In genomic region chr4:119275726-119276125, GRCm38 (mm10) we compare ENCODE assay signal across 18 mouse cellular contexts. TPM values are rescaled to one million over a fixed set of nuclear protein-coding genes. Genes with fewer than 3 reads are reported as not detected.
DNase-seq lines count a peak whose midpoint lies in the region; ATAC-seq and TF ChIP-seq lines count a peak whose summit lies in the region.
"Had no signal": no experiment of that assay in that cellular context is flagged by ENCODE, and none has a peak within 500 bp of the region (broad histone marks: within the 10 kb centered on the region; RNA-seq: fewer than 3 reads in every experiment).

No protein-coding gene starts in this region.

- no peaks in the 10 kb centered on the region for H3K27me3 ChIP-seq in heart, embryonic 12.5 days (replicated peaks)
- H3K27me3 ChIP-seq in heart, embryonic 10.5 days (ENCODE audit: insufficient read depth, poor library complexity, severe bottlenecking) = no peaks in the 10 kb centered on the region
- no peaks in the 10 kb centered on the region for H3K27me3 ChIP-seq in kidney, postnatal 0 days (ENCODE audit: insufficient read depth, low read length)
- no peaks in the 10 kb centered on the region for H3K27me3 ChIP-seq in CH12.LX (replicated peaks)
- no peaks in the 10 kb centered on the region for H3K27me3 ChIP-seq in midbrain, embryonic 15.5 days (replicated peaks)
- H3K27me3 ChIP-seq: embryonic facial prominence, embryonic 12.5 days had no signal

- peaks cover 8% of the 10 kb centered on the region; the same call in 1 of the 2 replicates for H3K4me1 ChIP-seq in heart, embryonic 12.5 days (replicated peaks)
- H3K4me1 ChIP-seq in heart, embryonic 10.5 days = no peaks in the 10 kb centered on the region; the same call in 1 of the 2 replicates
- no peaks in the 10 kb centered on the region for H3K4me1 ChIP-seq in kidney, postnatal 0 days (replicated peaks; ENCODE audit: insufficient read depth, low read length)
- H3K4me1 ChIP-seq in CH12.LX (ENCODE audit: control insufficient read depth in 1 of 2, insufficient read depth in 2 of 2) = no peaks in the 10 kb centered on the region
- no peaks in the 10 kb centered on the region for H3K4me1 ChIP-seq in cortical plate, adult 2 months (ENCODE audit: control insufficient read depth, insufficient read depth, low read length)
- no peaks in the 10 kb centered on the region for H3K4me1 ChIP-seq in midbrain, embryonic 15.5 days
- H3K4me1 ChIP-seq: embryonic facial prominence, embryonic 12.5 days; forebrain, embryonic 10.5 days had no signal

- peaks cover 92% of the 10 kb centered on the region for H3K36me3 ChIP-seq in heart, embryonic 12.5 days
- peaks cover 94% of the 10 kb centered on the region for H3K36me3 ChIP-seq in heart, embryonic 10.5 days
- H3K36me3 ChIP-seq in kidney, postnatal 0 days (ENCODE audit: insufficient read depth, low read length) = peaks cover 65% of the 10 kb centered on the region
- peaks cover 76 to 89% of the 10 kb centered on the region in 2 experiments for H3K36me3 ChIP-seq in CH12.LX (replicated peaks in 1 of 2; ENCODE audit: control insufficient read depth in 1 of 2, insufficient read depth in 1 of 2, low read length in 1 of 2)
- H3K36me3 ChIP-seq in midbrain, embryonic 15.5 days (replicated peaks) = peaks cover 53% of the 10 kb centered on the region

- TF ChIP-seq EP300 in CH12.LX (IDR thresholded peaks at IDR 0.05; ENCODE audit: low read length) = no peak

- no peak overlapping the region for H3K4me3 ChIP-seq in heart, embryonic 12.5 days
- H3K4me3 ChIP-seq in heart, embryonic 10.5 days = no peak overlapping the region
- H3K4me3 ChIP-seq in kidney, postnatal 0 days (replicated peaks; ENCODE audit: low read depth, low read length) = no peak overlapping the region
- no peak overlapping the region for H3K4me3 ChIP-seq in CH12.LX (replicated peaks in 1 of 3; ENCODE audit: low read depth in 2 of 3, low read length in 2 of 3, poor library complexity in 1 of 3)
- no peak overlapping the region for H3K4me3 ChIP-seq in cortical plate, adult 2 months (ENCODE audit: insufficient read depth, low read length)
- H3K4me3 ChIP-seq in midbrain, embryonic 15.5 days = no peak overlapping the region
- H3K4me3 ChIP-seq: embryonic facial prominence, embryonic 12.5 days; forebrain, embryonic 10.5 days had no signal

- peak overlapping the region; percentile 55 for H3K27ac ChIP-seq in heart, embryonic 12.5 days (ENCODE audit: poor library complexity, severe bottlenecking)
- H3K27ac ChIP-seq in heart, embryonic 10.5 days = no peak overlapping the region
- peak overlapping the region; percentile 62 for H3K27ac ChIP-seq in kidney, postnatal 0 days
- no peak overlapping the region for H3K27ac ChIP-seq in CH12.LX (ENCODE audit: insufficient read depth, low read depth)
- H3K27ac ChIP-seq in cortical plate, adult 2 months (ENCODE audit: insufficient read depth, low read length) = peak overlapping the region; percentile 54; the same call in 1 of the 2 replicates
- no peak overlapping the region for H3K27ac ChIP-seq in midbrain, embryonic 15.5 days
- H3K27ac ChIP-seq: embryonic facial prominence, embryonic 12.5 days; forebrain, embryonic 10.5 days had no signal

- dilution Hi-C loops in CH12.LX (cut with MboI; ENCODE audit: extremely low pct_ligation_motif_present, extremely low pct_unique_long_range_greater_than_20kb, low sequenced_read_pairs) = no loop called here

- no peaks in the 10 kb centered on the region for H3K9me3 ChIP-seq in heart, embryonic 12.5 days (replicated peaks)
- H3K9me3 ChIP-seq in heart, embryonic 10.5 days = no peaks in the 10 kb centered on the region
- H3K9me3 ChIP-seq in kidney, postnatal 0 days (replicated peaks; ENCODE audit: low read length) = no peaks in the 10 kb centered on the region
- H3K9me3 ChIP-seq in CH12.LX (replicated peaks; ENCODE audit: low read length) = no peaks in the 10 kb centered on the region
- no peaks in the 10 kb centered on the region for H3K9me3 ChIP-seq in midbrain, embryonic 15.5 days
- H3K9me3 ChIP-seq: embryonic facial prominence, embryonic 12.5 days; forebrain, embryonic 10.5 days had no signal

- no peak overlapping the region for H3K4me2 ChIP-seq in heart, embryonic 12.5 days
- no peak overlapping the region for H3K4me2 ChIP-seq in kidney, postnatal 0 days (ENCODE audit: low read length)
- H3K4me2 ChIP-seq in CH12.LX (ENCODE audit: insufficient read depth, low read depth, poor library complexity, severe bottlenecking) = no peak overlapping the region
- no peak overlapping the region for H3K4me2 ChIP-seq in midbrain, embryonic 15.5 days
- H3K4me2 ChIP-seq: embryonic facial prominence, embryonic 12.5 days had no signal

- no peak for TF ChIP-seq CTCF in kidney, postnatal 0 days (IDR thresholded peaks at IDR 0.05; ENCODE audit: low read depth)
- no peak for TF ChIP-seq CTCF in CH12.LX (conservative IDR thresholded peaks at IDR 0.05 in 1 of 2, IDR thresholded peaks at IDR 0.05 in 1 of 2; ENCODE audit: low read depth in 2 of 2, low read length in 2 of 2)
- TF ChIP-seq CTCF in cortical plate, adult 2 months (IDR thresholded peaks at IDR 0.05; ENCODE audit: extremely low read depth, insufficient read depth, low read length) = no peak

- ATAC-seq in heart, embryonic 12.5 days (ENCODE audit: insufficient number of reproducible peaks, low FRiP score) = no peak
- no peak for ATAC-seq in kidney, postnatal 0 days (replicated peaks; ENCODE audit: low FRiP score, low read depth)
- no peak for ATAC-seq in midbrain, embryonic 15.5 days (replicated peaks)

- H3K79me2 ChIP-seq in CH12.LX (replicated peaks; ENCODE audit: control insufficient read depth, extremely low read depth, insufficient read depth, poor library complexity, severe bottlenecking) = peaks cover 8% of the 10 kb centered on the region

- H3K9ac ChIP-seq in heart, embryonic 12.5 days = no peak overlapping the region
- no peak overlapping the region for H3K9ac ChIP-seq in kidney, postnatal 0 days (ENCODE audit: low read depth, low read length)
- H3K9ac ChIP-seq in CH12.LX (ENCODE audit: insufficient read depth, low read depth) = no peak overlapping the region
- H3K9ac ChIP-seq in midbrain, embryonic 15.5 days = no peak overlapping the region
- H3K9ac ChIP-seq: embryonic facial prominence, embryonic 12.5 days had no signal

- TF ChIP-seq RAD21 in CH12.LX (IDR thresholded peaks at IDR 0.05; ENCODE audit: low read depth, low read length) = no peak

- no peak for DNase-seq in heart, embryonic 10.5 days (ENCODE audit: low spot score)
- DNase-seq in kidney, postnatal 0 days (ENCODE audit: low spot score) = no peak
- no peak for DNase-seq in kidney, postnatal 14 days
- no peak for DNase-seq in CH12.LX (ENCODE audit: extremely low read depth)
- DNase-seq in thymus, adult 18-20 months = no peak
- DNase-seq: cerebellum, postnatal 25 days; layer of hippocampus, adult 9-11 months; thymus, postnatal 14 days had no signal

- no peak for TF ChIP-seq POLR2A in CH12.LX (IDR thresholded peaks at IDR 0.05; ENCODE audit: low read depth, low read length)
- no peak for TF ChIP-seq POLR2A in cortical plate, adult 2 months (IDR thresholded peaks at IDR 0.05; ENCODE audit: extremely low read depth, insufficient read depth, low read length)

- in situ Hi-C loops in CH12.LX (cut with MboI; ENCODE audit: low pct_ligation_motif_present, low pct_unique_long_range_greater_than_20kb, low sequenced_read_pairs) = no loop called here

- WGBS in heart, embryonic 12.5 days = 61% methylated on average over 2 of the region's 2 CpGs
- 51% methylated on average over 2 of the region's 2 CpGs for WGBS in heart, embryonic 10.5 days
- 72% methylated on average over 2 of the region's 2 CpGs for WGBS in kidney, postnatal 0 days
- 86% methylated on average over 2 of the region's 2 CpGs for WGBS in midbrain, embryonic 15.5 days

RNA-seq across cellular contexts. Expression of gene Ybx1, which starts 18.7 kb away (rescaled TPM):
- 851 and 903 TPM in 2 replicates for polyA plus RNA-seq in heart, embryonic 12.5 days (2016; fragmentation: Nextera tagmentation; extraction: Ambion mirVana)
- 712 and 1,091 TPM in 2 replicates for polyA plus RNA-seq in heart, embryonic 10.5 days (2016; fragmentation: Nextera tagmentation; extraction: Ambion mirVana)
- 606 and 676 TPM in 2 replicates for polyA plus RNA-seq in kidney, postnatal 0 days (2015; fragmentation: Nextera tagmentation; extraction: Ambion mirVana)
- total RNA-seq in CH12.LX (2012; rRNA removed) (724 and 865 TPM in 2 replicates), CH12.LX (2014; rRNA removed) (901 and 989 TPM in 2 replicates)
- 2,139 and 2,246 TPM in 2 replicates for polyA plus RNA-seq in CH12.LX (2012; ENCODE audit: insufficient read length, low read depth)
- 226 and 233 TPM in 2 replicates for polyA plus RNA-seq in cortical plate, adult 2 months (2012; rRNA removed)
- 822 and 848 TPM in 2 replicates for polyA plus RNA-seq in midbrain, embryonic 15.5 days (2015; fragmentation: Nextera tagmentation; extraction: Ambion mirVana)

RNA-seq across cellular contexts. Expression of gene Cldn19, which starts 20.5 kb away (rescaled TPM):
- polyA plus RNA-seq in heart, embryonic 12.5 days (2016; fragmentation: Nextera tagmentation; extraction: Ambion mirVana) = not detected in 2 replicates
- polyA plus RNA-seq in heart, embryonic 10.5 days (2016; fragmentation: Nextera tagmentation; extraction: Ambion mirVana) = 0.16 TPM in 1 of 2 replicates, not detected in the other
- 70.2 and 72.5 TPM in 2 replicates for polyA plus RNA-seq in kidney, postnatal 0 days (2015; fragmentation: Nextera tagmentation; extraction: Ambion mirVana)
- total RNA-seq in CH12.LX (2012; rRNA removed) = not detected in 2 replicates
- not detected in 2 replicates for total RNA-seq in CH12.LX (2014; rRNA removed)
- 0.08 and 0.09 TPM in 2 replicates for polyA plus RNA-seq in CH12.LX (2012; ENCODE audit: insufficient read length, low read depth)
- polyA plus RNA-seq in cortical plate, adult 2 months (2012; rRNA removed) = 0.32 and 0.58 TPM in 2 replicates
- 0.63 and 0.89 TPM in 2 replicates for polyA plus RNA-seq in midbrain, embryonic 15.5 days (2015; fragmentation: Nextera tagmentation; extraction: Ambion mirVana)
- total RNA-seq: megakaryocyte progenitor cell, adult 5-6 weeks; monocyte, adult 5-6 weeks; neutrophil, adult 5-6 weeks had no signal
- polyA plus RNA-seq: C2C12; intestine, embryonic 14.5 days had no signal

RNA-seq across cellular contexts. Expression of gene P3h1, which starts 43.0 kb away (rescaled TPM):
- 32.8 and 34.3 TPM in 2 replicates for polyA plus RNA-seq in heart, embryonic 12.5 days (2016; fragmentation: Nextera tagmentation; extraction: Ambion mirVana)
- 29.1 and 29.6 TPM in 2 replicates for polyA plus RNA-seq in heart, embryonic 10.5 days (2016; fragmentation: Nextera tagmentation; extraction: Ambion mirVana)
- polyA plus RNA-seq in kidney, postnatal 0 days (2015; fragmentation: Nextera tagmentation; extraction: Ambion mirVana) = 32.4 and 34.9 TPM in 2 replicates
- 11.3 and 14.8 TPM in 2 replicates for total RNA-seq in CH12.LX (2012; rRNA removed)
- total RNA-seq in CH12.LX (2014; rRNA removed) = 27.1 and 29.2 TPM in 2 replicates
- 31.6 and 32.0 TPM in 2 replicates for polyA plus RNA-seq in CH12.LX (2012; ENCODE audit: insufficient read length, low read depth)
- 10.6 and 10.8 TPM in 2 replicates for polyA plus RNA-seq in cortical plate, adult 2 months (2012; rRNA removed)
- polyA plus RNA-seq in midbrain, embryonic 15.5 days (2015; fragmentation: Nextera tagmentation; extraction: Ambion mirVana) = 10.2 and 11.1 TPM in 2 replicates

RNA-seq across cellular contexts. Expression of gene AU022252, which starts 43.2 kb away (rescaled TPM):
- polyA plus RNA-seq in heart, embryonic 12.5 days (2016; fragmentation: Nextera tagmentation; extraction: Ambion mirVana) = 27.8 and 28.9 TPM in 2 replicates
- 35.8 and 44.0 TPM in 2 replicates for polyA plus RNA-seq in heart, embryonic 10.5 days (2016; fragmentation: Nextera tagmentation; extraction: Ambion mirVana)
- 28.1 and 31.1 TPM in 2 replicates for polyA plus RNA-seq in kidney, postnatal 0 days (2015; fragmentation: Nextera tagmentation; extraction: Ambion mirVana)
- total RNA-seq in CH12.LX (2012; rRNA removed) = 7.5 and 8.7 TPM in 2 replicates
- total RNA-seq in CH12.LX (2014; rRNA removed) = 12.7 and 13.5 TPM in 2 replicates
- polyA plus RNA-seq in CH12.LX (2012; ENCODE audit: insufficient read length, low read depth) = 15.4 and 18.8 TPM in 2 replicates
- polyA plus RNA-seq in cortical plate, adult 2 months (2012; rRNA removed) = 13.0 TPM in 2 replicates
- 26.8 and 31.0 TPM in 2 replicates for polyA plus RNA-seq in midbrain, embryonic 15.5 days (2015; fragmentation: Nextera tagmentation; extraction: Ambion mirVana)

RNA-seq across cellular contexts. Expression of gene Ppih, which starts 44.6 kb away (rescaled TPM):
- 58.1 and 58.5 TPM in 2 replicates for polyA plus RNA-seq in heart, embryonic 12.5 days (2016; fragmentation: Nextera tagmentation; extraction: Ambion mirVana)
- 70.6 and 98.8 TPM in 2 replicates for polyA plus RNA-seq in heart, embryonic 10.5 days (2016; fragmentation: Nextera tagmentation; extraction: Ambion mirVana)
- 74.6 and 75.7 TPM in 2 replicates for polyA plus RNA-seq in kidney, postnatal 0 days (2015; fragmentation: Nextera tagmentation; extraction: Ambion mirVana)
- total RNA-seq in CH12.LX (2012; rRNA removed) (125 and 175 TPM in 2 replicates), CH12.LX (2014; rRNA removed) (179 and 195 TPM in 2 replicates)
- 132 and 158 TPM in 2 replicates for polyA plus RNA-seq in CH12.LX (2012; ENCODE audit: insufficient read length, low read depth)
- polyA plus RNA-seq in cortical plate, adult 2 months (2012; rRNA removed) = 21.6 and 24.5 TPM in 2 replicates
- 45.9 and 47.3 TPM in 2 replicates for polyA plus RNA-seq in midbrain, embryonic 15.5 days (2015; fragmentation: Nextera tagmentation; extraction: Ambion mirVana)

Comparison
In these comparisons a context has a peak if more than half of its experiments do, and no peak if none do; other contexts are left out.
1. H3K27ac ChIP-seq: peak in heart, embryonic 12.5 days (single experiment), kidney, postnatal 0 days (single experiment) and cortical plate, adult 2 months (single experiment); none in heart, embryonic 10.5 days (single experiment), CH12.LX (single experiment) and midbrain, embryonic 15.5 days (single experiment).
2. RNA of gene Cldn19, which starts 20.5 kb away (polyA plus RNA-seq): 70.2 to 72.5 TPM in kidney, postnatal 0 days; 0.63 to 0.89 TPM in midbrain, embryonic 15.5 days, 0.32 to 0.58 TPM in cortical plate, adult 2 months, 0.08 to 0.09 TPM in CH12.LX, not detected in heart, embryonic 12.5 days and 0.16 TPM in heart, embryonic 10.5 days; every median in the first group is over 10 times any median in the second.